Mouse (Mus musculus): ENCODE measurements around the gene Zyx.

DNA sequence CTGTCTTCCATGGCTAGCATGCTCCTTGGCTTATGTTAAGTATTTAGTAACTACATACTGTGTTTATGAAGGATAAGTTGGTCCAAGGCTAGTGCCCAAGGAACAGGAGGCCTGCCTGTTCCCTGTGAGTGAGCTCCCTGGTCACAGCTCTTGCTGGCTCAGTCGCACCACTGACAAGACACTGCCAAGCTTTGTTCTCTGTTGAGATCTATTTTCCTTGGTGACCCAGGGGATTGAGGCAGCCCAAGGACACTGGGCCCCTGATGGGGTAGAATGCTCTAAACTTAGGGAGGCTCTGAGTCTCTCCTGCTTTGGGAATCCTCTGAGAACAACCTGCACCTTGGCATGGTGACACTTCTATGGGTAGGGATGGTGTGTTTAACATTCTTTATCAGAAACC is 12.6 kb downstream of the Zyx start:
- TF ChIP-seq CTCF (IDR thresholded peaks at IDR 0.05; ENCODE audit: extremely low read depth, insufficient read length, insufficient replicate concordance, low read depth, low read length) (no peak), POLR2A (IDR thresholded peaks at IDR 0.05; ENCODE audit: low read depth, low read length) (no peak)
